Comparison of ENCODE assay signal across 22 mouse cellular contexts in the genomic region with DNA sequence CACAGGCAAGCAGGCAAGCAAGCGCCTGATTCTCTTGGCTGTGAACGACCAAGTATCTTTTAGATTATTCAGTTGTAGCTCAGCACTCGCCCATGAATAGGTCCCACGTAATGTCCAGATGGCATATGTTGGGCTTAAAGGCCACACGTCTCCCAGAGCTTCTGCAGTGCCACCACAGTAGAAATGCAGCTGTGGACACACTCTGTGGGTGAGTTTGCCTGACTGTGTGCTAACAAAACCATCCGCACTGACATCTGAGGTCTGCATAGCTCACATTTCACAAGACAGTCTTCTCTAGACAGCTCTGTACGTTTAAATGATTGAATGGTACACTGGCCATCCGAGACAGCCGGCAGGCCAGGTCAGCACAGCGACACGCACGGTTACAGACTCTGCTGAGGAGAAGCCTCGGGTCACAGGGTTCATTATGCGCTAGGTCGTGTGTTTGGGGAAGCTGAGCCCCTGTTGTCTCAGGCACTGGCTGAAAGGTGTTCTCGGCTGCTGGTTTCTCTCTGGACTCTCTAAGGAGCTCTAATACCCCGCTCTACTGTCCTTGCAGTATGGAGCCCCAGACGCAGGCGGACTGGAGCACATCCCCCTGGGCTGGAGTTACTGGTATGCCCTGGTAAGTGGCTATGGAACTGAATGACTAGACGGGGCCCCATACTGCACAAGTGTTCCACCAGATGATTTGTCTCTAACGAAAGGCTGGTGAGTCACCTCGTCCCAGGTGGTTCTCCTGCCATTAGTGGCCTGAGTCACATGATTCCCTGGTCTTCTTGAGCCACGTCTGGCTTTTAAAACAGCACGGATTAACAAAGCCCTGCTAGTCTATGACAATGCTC. TPM values are rescaled to one million over a fixed set of nuclear protein-coding genes. Genes with fewer than 3 reads are reported as not detected.
DNase-seq lines count a peak whose midpoint lies in the region; ATAC-seq and TF ChIP-seq lines count a peak whose summit lies in the region.
"Had no signal": no experiment of that assay in that cellular context is flagged by ENCODE, and none has a peak within 500 bp of the region (broad histone marks: within the 10 kb centered on the region; RNA-seq: fewer than 3 reads in every experiment).

No protein-coding gene starts in this region.

- H3K4me3 ChIP-seq in kidney, embryonic 16.5 days (ENCODE audit: low read length) = no peak overlapping the region
- no peak overlapping the region for H3K4me3 ChIP-seq in liver, postnatal 0 days (ENCODE audit: low read depth, low read length)
- H3K4me3 ChIP-seq: embryonic facial prominence, embryonic 13.5 days; heart, embryonic 10.5 days; limb, embryonic 15.5 days; lung, embryonic 15.5 days; myocyte; neural tube, embryonic 15.5 days had no signal

- in situ Hi-C loops in Patski (cut with MboI; ENCODE audit: low pct_unique_long_range_greater_than_20kb) = no loop called here

- no peaks in the 10 kb centered on the region for H3K9me3 ChIP-seq in kidney, embryonic 16.5 days (ENCODE audit: low read length)
- no peaks in the 10 kb centered on the region for H3K9me3 ChIP-seq in liver, postnatal 0 days (ENCODE audit: low read length)
- H3K9me3 ChIP-seq: embryonic facial prominence, embryonic 13.5 days; heart, embryonic 10.5 days; limb, embryonic 15.5 days; lung, embryonic 15.5 days; neural tube, embryonic 15.5 days had no signal

- H3K4me1 ChIP-seq in kidney, embryonic 16.5 days (ENCODE audit: insufficient read depth, low read length) = peaks cover 25% of the 10 kb centered on the region
- peaks cover 17% of the 10 kb centered on the region; the same call in 1 of the 2 replicates for H3K4me1 ChIP-seq in liver, postnatal 0 days (ENCODE audit: insufficient read depth)
- H3K4me1 ChIP-seq: limb, embryonic 15.5 days; neural tube, embryonic 15.5 days had no signal

- H3K9ac ChIP-seq in kidney, embryonic 16.5 days (replicated peaks; ENCODE audit: low read length) = 0 out of 2 replicates have a peak overlapping the region, but pooled peaks have one; percentile 20
- no peak overlapping the region for H3K9ac ChIP-seq in liver, postnatal 0 days (replicated peaks)
- H3K9ac ChIP-seq: embryonic facial prominence, embryonic 13.5 days; limb, embryonic 15.5 days; lung, embryonic 15.5 days; neural tube, embryonic 15.5 days had no signal

- CTCF ChIA-PET in Patski (lab: Charles Lee) = no interaction called here

- H3K27me3 ChIP-seq in kidney, embryonic 16.5 days (ENCODE audit: insufficient read depth, low read length) = no peaks in the 10 kb centered on the region
- H3K27me3 ChIP-seq in Patski = no peaks in the 10 kb centered on the region
- H3K27me3 ChIP-seq in liver, postnatal 0 days (ENCODE audit: insufficient read depth, low read length) = no peaks in the 10 kb centered on the region
- H3K27me3 ChIP-seq: embryonic facial prominence, embryonic 13.5 days; limb, embryonic 15.5 days; lung, embryonic 15.5 days; neural tube, embryonic 15.5 days had no signal

- no peak for TF ChIP-seq CTCF in Patski (IDR thresholded peaks at IDR 0.05)
- no peak for TF ChIP-seq CTCF in liver, postnatal 0 days (IDR thresholded peaks at IDR 0.05; ENCODE audit: low read depth)

- ATAC-seq in kidney, embryonic 16.5 days (ENCODE audit: low FRiP score, low TSS enrichment) = peak; percentile 90
- peak; percentile 74 for ATAC-seq in Patski
- no peak for ATAC-seq in liver, postnatal 0 days
- ATAC-seq: hindbrain, postnatal 0 days had no signal

- no peak overlapping the region for H3K4me2 ChIP-seq in kidney, embryonic 16.5 days (replicated peaks; ENCODE audit: low read depth, low read length)
- H3K4me2 ChIP-seq in liver, postnatal 0 days (ENCODE audit: low read depth, low read length) = no peak overlapping the region
- H3K4me2 ChIP-seq: embryonic facial prominence, embryonic 13.5 days; limb, embryonic 15.5 days; lung, embryonic 15.5 days; neural tube, embryonic 15.5 days had no signal

- no peak for TF ChIP-seq EP300 in liver, postnatal 0 days (IDR thresholded peaks at IDR 0.05; ENCODE audit: low read depth)

- WGBS in kidney, embryonic 16.5 days = 40% methylated on average over 24 of the region's 24 CpGs
- WGBS in liver, postnatal 0 days (ENCODE audit: insufficient replicate concordance) = 77% methylated on average over 24 of the region's 24 CpGs

- H3K36me3 ChIP-seq in kidney, embryonic 16.5 days (ENCODE audit: insufficient read depth, low read length) = peaks cover 34% of the 10 kb centered on the region
- peaks cover 60% of the 10 kb centered on the region for H3K36me3 ChIP-seq in liver, postnatal 0 days (replicated peaks; ENCODE audit: insufficient read depth, low read length)

- DNase-seq in kidney, postnatal 10 days = no peak
- peak; percentile 36 to 41 for DNase-seq in B cell, adult 2 months
- DNase-seq in Patski (ENCODE audit: low read depth, low spot score) = peak; percentile 57
- no peak for DNase-seq in liver, postnatal 0 days
- no peak for DNase-seq in thymus, postnatal 25 days
- DNase-seq in cerebellum, adult 18-20 months = no peak
- no peak for DNase-seq in left cerebral cortex, adult 18-20 months (ENCODE audit: low spot score in 2 of 2)
- DNase-seq: adrenal gland, postnatal 10 days; cerebellum, adult 9-11 months; gastrocnemius, postnatal 10 days; heart, postnatal 36 days; kidney, adult 9 months; midbrain, embryonic 14.5 days; thymus, adult 2 months had no signal

- H3K27ac ChIP-seq in kidney, embryonic 16.5 days (ENCODE audit: low read length) = peak overlapping the region; percentile 36
- peak overlapping the region; percentile 45; the same call in 1 of the 2 replicates for H3K27ac ChIP-seq in liver, postnatal 0 days (ENCODE audit: low read depth)
- H3K27ac ChIP-seq: embryonic facial prominence, embryonic 13.5 days; heart, embryonic 10.5 days; hindbrain, postnatal 0 days; limb, embryonic 15.5 days; lung, embryonic 15.5 days; neural tube, embryonic 15.5 days had no signal

- POLR2A ChIA-PET in Patski (lab: Charles Lee) = no interaction called here

RNA-seq across cellular contexts. Expression of gene Gns, which starts 11.0 kb away (rescaled TPM):
- polyA plus RNA-seq in kidney, embryonic 16.5 days (2015; fragmentation: Nextera tagmentation; extraction: Ambion mirVana) = 52.4 and 58.5 TPM in 2 replicates
- polyA plus RNA-seq in Patski (2021) = 198 TPM
- polyA plus RNA-seq in liver, postnatal 0 days (2015; fragmentation: Nextera tagmentation; extraction: Ambion mirVana) = 27.7 and 28.9 TPM in 2 replicates
- total RNA-seq in left cerebral cortex, adult 18-20 months (2021) = 10 to 100 TPM; 86.7 to 87.1 TPM

RNA-seq across cellular contexts. Expression of gene Tbc1d30, which starts 24.8 kb away (rescaled TPM):
- polyA plus RNA-seq in kidney, embryonic 16.5 days (2015; fragmentation: Nextera tagmentation; extraction: Ambion mirVana) = 0.80 and 0.95 TPM in 2 replicates
- 0.24 TPM for polyA plus RNA-seq in Patski (2021)
- polyA plus RNA-seq in liver, postnatal 0 days (2015; fragmentation: Nextera tagmentation; extraction: Ambion mirVana) = 0.75 and 1.4 TPM in 2 replicates
- 10 to 100 TPM; 80.3 to 95.1 TPM for total RNA-seq in left cerebral cortex, adult 18-20 months (2021)
- polyA plus RNA-seq: myocyte had no signal

Comparison
In these comparisons a context has a peak if more than half of its experiments do, and no peak if none do; other contexts are left out.
1. DNase-seq: peak in B cell, adult 2 months (2 of 2) and Patski (single experiment); none in kidney, postnatal 10 days (single experiment), liver, postnatal 0 days (single experiment), thymus, postnatal 25 days (single experiment), cerebellum, adult 18-20 months (0 of 2) and left cerebral cortex, adult 18-20 months (0 of 2).